Mouse (Mus musculus) kidney, embryonic 14.5 days (tissue): ENCODE results near the gene Psmb11. TPM values are rescaled to one million over a fixed set of nuclear protein-coding genes. Genes with fewer than 3 reads are reported as not detected.

ENCODE experiments used
- ATAC-seq: fragments of 200-750 bp; cut with Nextera tagmentation; 2 replicates; pipeline ENCODE4 v1.8.0; 2017; ENCODE audit warnings: moderate number of reproducible peaks, mild to moderate bottlenecking, moderate TSS enrichment, moderate library complexity; ENCODE audit not compliant: low FRiP score, low TSS enrichment
- H3K27ac ChIP-seq: fragments of 300-500 bp; sonication (generic); 2 replicates; pipeline ENCODE4 v1.5.1; 2014; ENCODE audit warnings: low read depth, mild to moderate bottlenecking, low read length, moderate library complexity, mixed read lengths
- H3K27me3 ChIP-seq: fragments of 300-500 bp; sonication (generic); 2 replicates; pipeline ENCODE4 v1.6.1; 2014; ENCODE audit warnings: mild to moderate bottlenecking, low read length; ENCODE audit not compliant: control insufficient read depth, insufficient read depth
- H3K36me3 ChIP-seq: fragments of 300-500 bp; sonication (generic); 2 replicates; pipeline ENCODE4 v1.6.1; 2014; ENCODE audit warnings: low read length, mixed read lengths; ENCODE audit not compliant: control insufficient read depth, insufficient read depth
- H3K4me1 ChIP-seq: fragments of 300-500 bp; sonication (generic); 2 replicates; pipeline ENCODE4 v1.6.1; 2014; ENCODE audit warnings: low read length, mixed read lengths; ENCODE audit not compliant: control insufficient read depth, insufficient read depth
- H3K4me2 ChIP-seq: fragments of 300-500 bp; sonication (generic); replicated peaks from 2 replicates; pipeline ENCODE4 v1.6.1; 2014; ENCODE audit warnings: low read depth, mild to moderate bottlenecking, low read length
- H3K4me3 ChIP-seq: fragments of 300-500 bp; sonication (generic); 2 replicates; pipeline ENCODE4 v1.5.1; 2014; ENCODE audit warnings: mild to moderate bottlenecking, low read length
- H3K9ac ChIP-seq: fragments of 300-500 bp; sonication (generic); 2 replicates; pipeline ENCODE4 v1.6.1; 2014; ENCODE audit warnings: low read depth, mild to moderate bottlenecking, low read length, moderate library complexity
- H3K9me3 ChIP-seq: fragments of 300-500 bp; sonication (generic); 2 replicates; pipeline ENCODE4 v1.6.1; 2016; ENCODE audit warnings: low read length; ENCODE audit not compliant: control insufficient read depth
- WGBS: fragments of 180-500 bp; shearing (Covaris S2); extraction: QIAGEN DNeasy Blood & Tissue Kit; methylation state at CpG from one replicate; pipeline ENCODE4 v1.1.7; 2014; 5-methylcytosine and 5-hydroxymethylcytosine counted together
- polyA plus RNA-seq: library from polyadenylated mRNA; unstranded; fragments of >200 nt; fragmentation: Nextera tagmentation; extraction: Ambion mirVana; gene quantifications from 2 replicates; pipeline ENCODE4 v1.2.1, GENCODE M21; 2014

Psmb11 gene
- polyA plus RNA-seq, 1 experiment from 2014 or later = not detected

DNA sequence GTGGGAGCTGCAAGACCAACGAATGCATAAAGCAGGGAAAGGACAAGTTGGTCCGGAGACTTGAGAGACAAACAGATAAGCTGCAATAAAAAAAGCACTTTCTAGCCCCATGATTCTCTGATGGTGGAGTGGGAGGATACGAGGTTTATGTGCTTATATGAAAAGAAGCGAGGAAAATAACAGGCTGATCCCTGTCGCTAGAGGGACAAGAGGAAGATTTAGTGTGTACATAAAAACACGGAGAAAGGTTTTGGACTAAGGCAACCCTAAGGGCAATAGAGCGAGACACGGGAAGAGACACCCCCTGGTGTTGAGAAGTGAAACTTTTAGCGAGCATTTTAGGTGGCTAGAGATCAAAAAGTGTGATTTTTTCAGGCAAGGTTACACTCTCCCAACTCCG is 43.2 kb upstream of the Psmb11 start:
- peak overlapping the region; percentile 90 for H3K4me2 ChIP-seq
- peaks cover 30% of the 10 kb centered on the region for H3K4me1 ChIP-seq
- peak overlapping the region; percentile 95 for H3K9ac ChIP-seq
- H3K27me3 ChIP-seq = no peaks in the 10 kb centered on the region
- peak; percentile 7; the same call in 1 of the 2 replicates for ATAC-seq
- H3K27ac ChIP-seq = peak overlapping the region; percentile 97
- H3K4me3 ChIP-seq = peak overlapping the region; percentile 95
- H3K9me3 ChIP-seq = no peaks in the 10 kb centered on the region
- H3K36me3 ChIP-seq = peaks cover 5% of the 10 kb centered on the region; the same call in 1 of the 2 replicates
- under 1% methylated on average over 10 of the region's 10 CpGs for WGBS

- no peak overlapping the region for H3K4me2 ChIP-seq
- no peaks in the 10 kb centered on the region; the same call in 1 of the 2 replicates for H3K36me3 ChIP-seq
- no peak overlapping the region for H3K4me3 ChIP-seq
- no peak for ATAC-seq
- 86% methylated on average over 7 of the region's 7 CpGs for WGBS
- no peaks in the 10 kb centered on the region for H3K9me3 ChIP-seq
- no peaks in the 10 kb centered on the region for H3K27me3 ChIP-seq
- H3K4me1 ChIP-seq = peaks cover 15% of the 10 kb centered on the region; the same call in 1 of the 2 replicates
- no peak overlapping the region for H3K27ac ChIP-seq
- H3K9ac ChIP-seq = no peak overlapping the region
Observed at GRCm38 (mm10) chr14:54579638-54580037, 41.6 kb upstream of the Psmb11 start.

GRCm38 (mm10) chr14:54582536-54582935 is 38.7 kb upstream of the Psmb11 start:
- no peaks in the 10 kb centered on the region for H3K9me3 ChIP-seq
- no peaks in the 10 kb centered on the region for H3K27me3 ChIP-seq
- no peak overlapping the region for H3K27ac ChIP-seq
- peaks cover 7% of the 10 kb centered on the region; the same call in 1 of the 2 replicates for H3K4me1 ChIP-seq
- H3K4me3 ChIP-seq = no peak overlapping the region
- no peak overlapping the region for H3K4me2 ChIP-seq
- H3K36me3 ChIP-seq = peaks cover 3% of the 10 kb centered on the region; the same call in 1 of the 2 replicates
- H3K9ac ChIP-seq = no peak overlapping the region
- no peak for ATAC-seq
- 84% methylated on average over 9 of the region's 9 CpGs for WGBS

DNA sequence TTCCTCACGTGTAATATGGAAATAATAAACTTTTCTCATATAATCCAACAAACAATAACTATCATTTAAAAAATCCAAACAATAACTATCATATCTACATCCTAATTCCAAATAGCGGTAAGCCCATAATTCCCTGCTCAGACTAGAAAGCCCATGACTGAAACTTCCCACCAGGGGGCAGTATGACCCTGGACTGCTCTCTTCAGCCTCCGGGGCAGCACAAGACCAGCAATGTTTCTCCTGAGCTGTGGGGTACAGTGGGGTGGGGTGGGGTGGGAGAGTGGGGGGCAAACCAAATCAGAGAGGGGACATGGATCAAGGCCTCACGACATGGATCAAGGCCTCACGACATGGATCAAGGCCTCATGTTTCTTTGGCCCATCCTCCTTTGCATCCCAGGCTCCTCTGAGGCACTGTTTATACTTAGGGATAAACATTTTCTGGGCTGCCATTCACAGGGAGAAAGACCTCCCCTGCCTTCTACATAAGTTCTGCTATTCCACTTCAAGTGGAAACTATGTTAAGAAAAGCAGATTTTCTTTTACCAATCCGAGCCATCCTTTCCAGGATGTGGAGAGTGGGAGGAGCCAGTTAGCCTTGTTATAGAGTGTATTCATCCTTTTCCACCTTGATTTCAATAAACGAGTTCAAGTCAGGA is 37.4 kb upstream of the Psmb11 start:
- Histone ChIP-seq H3K36me3 (peaks cover 3% of the 10 kb centered on the region; the same call in 1 of the 2 replicates), H3K4me3 (no peak overlapping the region), H3K4me2 (no peak overlapping the region), H3K9ac (no peak overlapping the region), H3K27ac (no peak overlapping the region), H3K27me3 (no peaks in the 10 kb centered on the region), H3K4me1 (0 out of 2 replicates have a peak, but pooled peaks cover 2% of the 10 kb centered on the region), H3K9me3 (no peaks in the 10 kb centered on the region)
- WGBS = 43% methylated on average over 7 of the region's 7 CpGs
- peak; percentile 56 for ATAC-seq

GRCm38 (mm10) chr14:54591056-54591455 is 30.2 kb upstream of the Psmb11 start:
- Histone ChIP-seq H3K4me1 (peaks cover 14% of the 10 kb centered on the region), H3K4me2 (no peak overlapping the region), H3K27me3 (no peaks in the 10 kb centered on the region), H3K9ac (no peak overlapping the region), H3K4me3 (no peak overlapping the region), H3K36me3 (peaks cover 6% of the 10 kb centered on the region; the same call in 1 of the 2 replicates), H3K9me3 (0 out of 2 replicates have a peak, but pooled peaks cover 5% of the 10 kb centered on the region), H3K27ac (no peak overlapping the region)
- WGBS = 93% methylated on average over 16 of the region's 16 CpGs
- ATAC-seq = no peak

- Histone ChIP-seq H3K4me1 (peaks cover 14% of the 10 kb centered on the region), H3K36me3 (peaks cover 6% of the 10 kb centered on the region; the same call in 1 of the 2 replicates), H3K27ac (peak overlapping the region; percentile 90), H3K9me3 (0 out of 2 replicates have a peak, but pooled peaks cover 5% of the 10 kb centered on the region), H3K9ac (peak overlapping the region; percentile 31; the same call in 1 of the 2 replicates), H3K4me3 (no peak overlapping the region), H3K4me2 (no peak overlapping the region; the same call in 1 of the 2 replicates), H3K27me3 (no peaks in the 10 kb centered on the region)
- ATAC-seq = peak; percentile 86
- WGBS = 13% methylated on average over 10 of the region's 10 CpGs
Observed at GRCm38 (mm10) chr14:54592319-54592934, 28.8 kb upstream of the Psmb11 start.

DNA sequence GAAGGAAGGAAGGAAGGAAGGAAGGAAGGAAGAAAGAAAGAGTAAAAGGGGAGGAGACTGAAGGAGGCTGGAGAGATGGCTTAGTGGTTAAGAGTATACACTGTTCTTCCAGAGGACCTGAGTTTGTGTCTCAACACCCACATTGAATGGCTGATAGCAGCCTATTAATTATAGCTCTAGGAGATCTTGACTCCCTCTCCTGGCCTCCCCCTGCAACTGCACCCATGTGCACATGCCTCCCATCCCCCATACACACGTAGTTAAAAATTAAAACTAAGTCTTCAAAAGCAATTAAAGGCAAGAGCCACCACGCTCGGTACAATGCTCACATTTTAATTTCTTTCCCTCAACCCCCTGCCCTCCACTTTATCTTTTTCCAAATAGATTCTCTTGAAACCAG is 27.2 kb upstream of the Psmb11 start:
- Histone ChIP-seq H3K27me3 (no peaks in the 10 kb centered on the region), H3K4me2 (no peak overlapping the region), H3K9me3 (0 out of 2 replicates have a peak, but pooled peaks cover 5% of the 10 kb centered on the region), H3K4me1 (peaks cover 14% of the 10 kb centered on the region), H3K9ac (no peak overlapping the region), H3K36me3 (peaks cover 6% of the 10 kb centered on the region; the same call in 1 of the 2 replicates), H3K27ac (no peak overlapping the region), H3K4me3 (no peak overlapping the region)
- ATAC-seq = no peak
- 89% methylated on average over 3 of the region's 3 CpGs for WGBS

DNA sequence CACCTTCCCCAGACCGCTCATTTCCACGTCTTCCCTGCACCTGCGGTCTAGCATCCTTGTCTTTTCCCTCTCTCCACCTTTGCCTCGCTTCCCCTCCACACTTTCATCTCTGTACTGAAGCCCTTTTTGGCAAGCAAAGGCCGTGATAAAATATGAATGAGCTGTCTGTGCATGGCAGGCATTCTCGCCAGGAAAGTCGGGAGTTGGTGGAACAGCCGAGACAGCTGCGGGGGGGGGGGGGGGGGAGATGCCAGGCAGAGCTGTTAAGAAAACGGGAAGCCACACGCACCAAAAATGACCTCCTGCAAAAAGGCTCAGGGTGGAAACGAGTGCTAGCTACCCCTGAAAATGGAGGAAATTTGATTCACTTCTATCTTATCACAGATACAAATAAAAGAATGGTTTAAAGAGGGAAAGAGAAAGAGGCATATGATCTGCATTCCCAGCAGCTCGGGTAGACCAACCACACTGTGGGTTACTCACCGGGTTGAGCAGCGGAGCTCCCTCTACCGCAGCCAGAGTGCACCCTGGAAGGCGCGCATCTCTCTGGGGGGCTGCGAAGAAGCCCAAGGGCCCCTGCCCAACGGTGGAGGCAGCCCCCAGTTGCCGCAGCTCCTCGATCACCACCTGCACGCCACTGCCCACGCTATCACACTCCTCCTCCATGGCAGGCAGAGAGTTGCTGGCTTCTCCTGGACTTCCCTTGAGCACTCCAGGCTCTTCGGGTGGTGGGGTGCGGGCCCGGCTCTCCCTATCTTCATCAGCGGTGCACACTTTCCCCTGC is 26.4 kb upstream of the Psmb11 start:
- H3K36me3 ChIP-seq = peaks cover 6% of the 10 kb centered on the region; the same call in 1 of the 2 replicates
- 77% methylated on average over 27 of the region's 28 CpGs for WGBS
- H3K4me3 ChIP-seq = no peak overlapping the region
- H3K4me1 ChIP-seq = peaks cover 14% of the 10 kb centered on the region
- no peak overlapping the region for H3K27ac ChIP-seq
- H3K9ac ChIP-seq = no peak overlapping the region
- H3K9me3 ChIP-seq = 0 out of 2 replicates have a peak, but pooled peaks cover 5% of the 10 kb centered on the region
- no peak for ATAC-seq
- no peaks in the 10 kb centered on the region for H3K27me3 ChIP-seq
- no peak overlapping the region for H3K4me2 ChIP-seq
